Mouse (Mus musculus) stomach, embryonic 16.5 days (tissue): ENCODE measurements around the gene Mfge8. TPM values are rescaled to one million over a fixed set of nuclear protein-coding genes. Genes with fewer than 3 reads are reported as not detected.

ENCODE experiments used
- ATAC-seq: fragments of 200-750 bp; cut with Nextera tagmentation; 2 replicates; pipeline ENCODE4 v1.8.0; 2017; ENCODE audit warnings: moderate number of reproducible peaks, moderate TSS enrichment; ENCODE audit not compliant: insufficient read depth, low FRiP score
- H3K27ac ChIP-seq: fragments of 300-500 bp; sonication (generic); 2 replicates; pipeline ENCODE4 v1.5.1; 2014; ENCODE audit warnings: low read length
- H3K27me3 ChIP-seq: fragments of 300-500 bp; sonication (generic); 2 replicates; pipeline ENCODE4 v1.6.1; 2014; ENCODE audit warnings: low read length, control low read depth, mixed read lengths; ENCODE audit not compliant: control insufficient read depth, insufficient read depth
- H3K36me3 ChIP-seq: fragments of 300-500 bp; sonication (generic); 2 replicates; pipeline ENCODE4 v1.6.1; 2014; ENCODE audit warnings: low read length; ENCODE audit not compliant: control insufficient read depth, insufficient read depth
- H3K4me1 ChIP-seq: fragments of 300-500 bp; sonication (generic); 2 replicates; pipeline ENCODE4 v1.6.1; 2014; ENCODE audit warnings: low read length, control low read depth, mixed read lengths; ENCODE audit not compliant: control insufficient read depth, insufficient read depth
- H3K4me2 ChIP-seq: fragments of 300-500 bp; sonication (generic); 2 replicates; pipeline ENCODE4 v1.6.1; 2014; ENCODE audit warnings: low read depth, low read length, mixed read lengths
- H3K4me3 ChIP-seq: fragments of 300-500 bp; sonication (generic); replicated peaks from 2 replicates; pipeline ENCODE4 v1.5.1; 2014; ENCODE audit warnings: mild to moderate bottlenecking, low read length
- H3K9ac ChIP-seq: fragments of 300-500 bp; sonication (generic); 2 replicates; pipeline ENCODE4 v1.6.1; 2014; ENCODE audit warnings: low read length
- H3K9me3 ChIP-seq: fragments of 300-500 bp; sonication (generic); replicated peaks from 2 replicates; pipeline ENCODE4 v1.6.1; 2016; ENCODE audit warnings: low read length, control low read depth; ENCODE audit not compliant: control insufficient read depth
- WGBS: fragments of 180-500 bp; shearing (Covaris S2); extraction: QIAGEN DNeasy Blood & Tissue Kit; methylation state at CpG from one replicate; pipeline ENCODE4 v1.1.7; 2014; 5-methylcytosine and 5-hydroxymethylcytosine counted together
- polyA plus RNA-seq: library from polyadenylated mRNA; unstranded; fragments of >200 nt; fragmentation: Nextera tagmentation; extraction: Ambion mirVana; gene quantifications from 2 replicates; pipeline ENCODE4 v1.2.1, GENCODE M21; 2015

The Mfge8 gene
- polyA plus RNA-seq, 1 experiment from 2014 or later, result 252 TPM

- no peaks in the 10 kb centered on the region; the same call in 1 of the 2 replicates for H3K9me3 ChIP-seq
- H3K4me2 ChIP-seq, result no peak overlapping the region
- H3K4me3 ChIP-seq, result no peak overlapping the region
- H3K27ac ChIP-seq, result no peak overlapping the region
- no peak overlapping the region for H3K9ac ChIP-seq
- H3K27me3 ChIP-seq, result no peaks in the 10 kb centered on the region
- 0 out of 2 replicates have a peak, but pooled peaks cover 3% of the 10 kb centered on the region for H3K4me1 ChIP-seq
- ATAC-seq, result no peak
- 74% methylated on average over 1 of the region's 1 CpGs for WGBS
- H3K36me3 ChIP-seq, result no peaks in the 10 kb centered on the region
These were observed 22.9 kb upstream of the Mfge8 start for GRCm38 (mm10) chr7:79171782-79172181.

- no peak overlapping the region for H3K4me2 ChIP-seq
- no peaks in the 10 kb centered on the region; the same call in 1 of the 2 replicates for H3K9me3 ChIP-seq
- 71% methylated on average over 14 of the region's 14 CpGs for WGBS
- H3K9ac ChIP-seq, result no peak overlapping the region
- H3K4me3 ChIP-seq, result no peak overlapping the region
- ATAC-seq, result no peak
- no peaks in the 10 kb centered on the region for H3K36me3 ChIP-seq
- H3K27me3 ChIP-seq, result no peaks in the 10 kb centered on the region
- no peaks in the 10 kb centered on the region for H3K4me1 ChIP-seq
- no peak overlapping the region for H3K27ac ChIP-seq
These were observed 18.2 kb upstream of the Mfge8 start for GRCm38 (mm10) chr7:79167006-79167562.

GRCm38 (mm10) chr7:79159406-79159805, 10.5 kb upstream of the Mfge8 start:
- no peak for ATAC-seq
- Histone ChIP-seq H3K9ac (no peak overlapping the region), H3K4me3 (no peak overlapping the region), H3K9me3 (no peaks in the 10 kb centered on the region), H3K27me3 (no peaks in the 10 kb centered on the region), H3K4me2 (no peak overlapping the region), H3K36me3 (no peaks in the 10 kb centered on the region), H3K4me1 (no peaks in the 10 kb centered on the region), H3K27ac (no peak overlapping the region)
- WGBS, result 55% methylated on average over 1 of the region's 1 CpGs

- H3K36me3 ChIP-seq, result 0 out of 2 replicates have a peak, but pooled peaks cover 6% of the 10 kb centered on the region
- peak overlapping the region; percentile 65; the same call in 1 of the 2 replicates for H3K4me2 ChIP-seq
- H3K4me3 ChIP-seq, result no peak overlapping the region; the same call in 1 of the 2 replicates
- no peak for ATAC-seq
- 48% methylated on average over 6 of the region's 6 CpGs for WGBS
- peak overlapping the region; percentile 84; the same call in 1 of the 2 replicates for H3K27ac ChIP-seq
- H3K4me1 ChIP-seq, result peaks cover 19% of the 10 kb centered on the region
- no peaks in the 10 kb centered on the region for H3K27me3 ChIP-seq
- H3K9ac ChIP-seq, result no peak overlapping the region
- no peaks in the 10 kb centered on the region for H3K9me3 ChIP-seq
These were observed 662 bp upstream of the Mfge8 start for GRCm38 (mm10) chr7:79149522-79149921.

- 1% methylated on average over 20 of the region's 20 CpGs for WGBS
- H3K4me2 ChIP-seq, result peak overlapping the region; percentile 65
- peaks cover 19% of the 10 kb centered on the region for H3K4me1 ChIP-seq
- 0 out of 2 replicates have a peak, but pooled peaks cover 6% of the 10 kb centered on the region for H3K36me3 ChIP-seq
- no peak for ATAC-seq
- peak overlapping the region; percentile 79 for H3K4me3 ChIP-seq
- H3K27ac ChIP-seq, result peak overlapping the region; percentile 84
- no peaks in the 10 kb centered on the region for H3K27me3 ChIP-seq
- H3K9ac ChIP-seq, result peak overlapping the region; percentile 82
- H3K9me3 ChIP-seq, result no peaks in the 10 kb centered on the region
These were observed 768 bp downstream of the Mfge8 start for GRCm38 (mm10) chr7:79147931-79148653.

- H3K36me3 ChIP-seq, result 0 out of 2 replicates have a peak, but pooled peaks cover 6% of the 10 kb centered on the region
- 0 out of 2 replicates have a peak overlapping the region, but pooled peaks have one; percentile 55 for H3K27ac ChIP-seq
- no peaks in the 10 kb centered on the region for H3K27me3 ChIP-seq
- ATAC-seq, result no peak
- 51% methylated on average over 12 of the region's 12 CpGs for WGBS
- peak overlapping the region; percentile 79 for H3K4me3 ChIP-seq
- H3K4me2 ChIP-seq, result peak overlapping the region; percentile 65
- no peaks in the 10 kb centered on the region for H3K9me3 ChIP-seq
- H3K4me1 ChIP-seq, result peaks cover 19% of the 10 kb centered on the region
- peak overlapping the region; percentile 82 for H3K9ac ChIP-seq
These were observed 1.6 kb downstream of the Mfge8 start for GRCm38 (mm10) chr7:79147011-79147837.

GRCm38 (mm10) chr7:79140897-79141296, 8.0 kb downstream of the Mfge8 start:
- no peak overlapping the region for H3K27ac ChIP-seq
- H3K4me1 ChIP-seq, result no peaks in the 10 kb centered on the region
- H3K4me2 ChIP-seq, result no peak overlapping the region
- H3K9ac ChIP-seq, result no peak overlapping the region
- no peak overlapping the region for H3K4me3 ChIP-seq
- 0 out of 2 replicates have a peak, but pooled peaks cover 6% of the 10 kb centered on the region for H3K36me3 ChIP-seq
- H3K27me3 ChIP-seq, result no peaks in the 10 kb centered on the region
- no peaks in the 10 kb centered on the region for H3K9me3 ChIP-seq
- ATAC-seq, result no peak
- 37% methylated on average over 8 of the region's 8 CpGs for WGBS

GRCm38 (mm10) chr7:79139891-79140591, 8.8 kb downstream of the Mfge8 start:
- H3K27me3 ChIP-seq, result no peaks in the 10 kb centered on the region
- 0 out of 2 replicates have a peak, but pooled peaks cover 4% of the 10 kb centered on the region for H3K36me3 ChIP-seq
- no peaks in the 10 kb centered on the region for H3K4me1 ChIP-seq
- no peaks in the 10 kb centered on the region for H3K9me3 ChIP-seq
- no peak overlapping the region for H3K4me2 ChIP-seq
- H3K9ac ChIP-seq, result no peak overlapping the region
- no peak for ATAC-seq
- H3K27ac ChIP-seq, result no peak overlapping the region
- H3K4me3 ChIP-seq, result no peak overlapping the region
- 47% methylated on average over 4 of the region's 4 CpGs for WGBS
